Comparison of ENCODE assay signal across 1 mouse cellular context in the genomic region with DNA sequence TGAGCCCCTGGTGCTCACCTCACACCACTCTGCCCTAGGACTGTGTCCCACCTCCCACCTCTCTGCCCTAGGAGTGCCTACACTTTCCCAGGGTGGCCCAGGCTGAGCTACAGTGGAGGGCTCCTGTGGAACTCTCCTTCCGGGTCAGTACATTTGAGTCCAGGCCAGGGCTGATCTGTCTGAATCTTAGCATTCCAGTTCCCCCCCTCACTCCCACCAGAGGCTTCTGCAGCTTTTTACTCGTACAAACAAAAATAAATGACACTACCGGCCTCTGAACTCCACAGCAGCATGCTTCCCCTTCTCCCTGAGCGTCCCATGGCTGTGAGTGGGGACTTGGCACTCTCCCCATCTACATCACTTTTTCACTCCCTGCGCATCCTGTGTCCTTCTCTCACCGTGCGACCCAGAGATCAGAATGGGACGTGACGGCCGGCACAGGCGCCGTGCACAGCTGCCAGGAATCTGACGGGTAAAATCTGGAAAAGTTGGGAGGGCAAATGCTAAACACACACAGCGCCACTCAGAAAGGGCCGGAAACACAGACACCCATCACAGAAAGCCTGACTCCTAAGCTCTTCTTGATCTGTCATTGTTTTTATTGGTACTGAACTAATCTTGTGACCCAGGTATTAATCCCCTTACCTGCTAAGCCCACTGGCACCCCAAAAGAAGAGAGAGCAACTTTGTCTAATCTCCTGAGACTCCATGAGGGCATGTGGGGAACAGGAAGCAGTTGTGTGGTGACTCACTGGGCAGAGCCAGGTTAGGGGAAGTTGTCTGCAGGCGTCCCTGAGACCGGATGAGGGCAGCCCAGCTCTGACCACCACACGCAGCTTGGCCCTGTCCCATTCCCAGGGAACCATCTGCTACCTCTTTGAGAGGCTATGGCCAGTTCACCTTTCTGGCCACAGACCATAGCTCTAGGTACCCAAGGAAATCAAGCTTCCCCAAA.
TF ChIP-seq lines count a peak whose summit lies in the region.

No protein-coding gene starts in this region.

TF ChIP-seq in MEL, 35 proteins besides CTCF, POLR2A, EP300 and RAD21:
- 0 out of 2 replicates have a peak, but pooled peaks have one; percentile 15 for TF ChIP-seq TAL1 (IDR thresholded peaks at IDR 0.05; ENCODE audit: low read length)
- TF ChIP-seq BHLHE40 (IDR thresholded peaks at IDR 0.05; ENCODE audit: borderline replicate concordance, low read depth, low read length): no peak
- TF ChIP-seq JUND (IDR thresholded peaks at IDR 0.05; ENCODE audit: low read depth, low read length): peak; percentile 35; the same call in 1 of the 2 replicates
- TF ChIP-seq KAT2A (conservative IDR thresholded peaks at IDR 0.05; ENCODE audit: low read depth, low read length): no peak
- 0 out of 2 replicates have a peak, but pooled peaks have one; percentile 33 for TF ChIP-seq MYC (IDR thresholded peaks at IDR 0.05; ENCODE audit: low read depth, low read length)
- TF ChIP-seq TBP (IDR thresholded peaks at IDR 0.05; ENCODE audit: low read depth, low read length): no peak
